Mouse (Mus musculus): ENCODE data around the gene Ccdc137. TPM values are rescaled to one million over a fixed set of nuclear protein-coding genes. Genes with fewer than 3 reads are reported as not detected.

The Ccdc137 gene
- polyA plus RNA-seq, 1 experiment from 2014 or later, result 19.9 TPM

DNA sequence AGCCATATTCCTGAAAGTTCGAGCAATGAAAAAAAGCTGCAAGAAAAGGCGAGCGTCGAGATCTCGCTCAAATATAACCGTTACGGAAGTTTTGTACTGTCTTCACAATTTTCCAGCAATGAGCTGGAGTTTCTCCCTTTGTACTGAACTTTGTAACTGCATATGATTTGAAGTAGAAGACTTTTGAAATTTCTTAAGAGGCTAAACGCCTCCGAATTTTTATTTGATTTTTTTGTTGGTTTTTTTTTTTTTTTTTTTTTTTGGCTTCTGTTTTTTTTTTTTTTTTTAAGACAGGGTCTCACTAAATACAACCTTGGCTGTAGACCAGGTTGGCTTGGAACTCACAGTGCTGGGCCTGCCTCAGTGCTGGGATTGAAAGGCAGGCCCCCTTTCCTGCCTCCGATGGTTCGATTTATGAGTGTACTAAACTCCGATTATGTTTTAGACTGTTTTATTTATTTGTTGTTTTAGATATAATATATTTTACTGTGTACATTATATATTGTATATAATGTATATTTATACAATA, 20.0 kb upstream of the Ccdc137 start:
- H3K9me3 ChIP-seq (ENCODE audit: control insufficient read depth, low read length), result no peaks in the 10 kb centered on the region
- H3K4me3 ChIP-seq (replicated peaks; ENCODE audit: low read length), result peak overlapping the region; percentile 93
- peak overlapping the region; percentile 92 for H3K9ac ChIP-seq
- peak overlapping the region; percentile 70 for H3K4me2 ChIP-seq (replicated peaks)
- peaks cover 12% of the 10 kb centered on the region for H3K4me1 ChIP-seq (replicated peaks; ENCODE audit: control insufficient read depth, insufficient read depth, low read length)
- WGBS, result 30% methylated on average over 12 of the region's 12 CpGs
- H3K27ac ChIP-seq, result no peak overlapping the region; the same call in 1 of the 2 replicates
- ATAC-seq (ENCODE audit: low FRiP score) (no peak), DNase-seq (ENCODE audit: low spot score) (no peak)
- no peaks in the 10 kb centered on the region for H3K27me3 ChIP-seq (ENCODE audit: control insufficient read depth, insufficient read depth, low read length)
- peaks cover 26% of the 10 kb centered on the region for H3K36me3 ChIP-seq (replicated peaks; ENCODE audit: control insufficient read depth, insufficient read depth)

DNA sequence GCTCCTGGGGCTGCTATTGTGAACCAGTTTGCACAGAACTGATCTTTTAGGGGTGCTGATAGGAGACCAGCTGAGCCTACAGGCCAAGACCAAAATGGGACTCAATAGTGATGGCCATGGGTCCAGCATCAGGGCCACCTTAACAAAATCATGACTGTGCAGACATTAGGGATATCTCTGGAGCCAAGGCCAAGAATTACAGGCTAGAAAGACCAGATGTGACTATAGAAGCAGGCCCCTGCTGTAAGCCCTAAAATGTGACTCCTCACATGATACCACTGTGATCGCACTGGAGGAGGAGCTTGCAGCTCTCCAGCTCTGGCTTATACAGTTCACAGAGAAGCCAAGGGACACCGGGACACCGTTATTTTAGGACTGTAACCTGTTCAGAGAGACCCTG, 15.6 kb upstream of the Ccdc137 start, which contains the start of gene Tspan10:
Gene Tspan10, plus strand, starts transcription at position 301 of the 400 bp plus-strand sequence.
- H3K36me3 ChIP-seq (replicated peaks; ENCODE audit: control insufficient read depth, insufficient read depth), result no peaks in the 10 kb centered on the region
- no peak within 1 kb of the TSS for H3K4me3 ChIP-seq (replicated peaks; ENCODE audit: low read length)
- no peaks in the 10 kb centered on the region for H3K9me3 ChIP-seq (ENCODE audit: control insufficient read depth, low read length)
- DNase-seq (ENCODE audit: low spot score) (no peak), ATAC-seq (ENCODE audit: low FRiP score) (no peak)
- no peaks in the 10 kb centered on the region for H3K4me1 ChIP-seq (replicated peaks; ENCODE audit: control insufficient read depth, insufficient read depth, low read length)
- H3K4me2 ChIP-seq (replicated peaks), result no peak within 1 kb of the TSS
- WGBS, result 82% methylated on average over 3 of the region's 3 CpGs
- H3K27ac ChIP-seq, result no peak within 1 kb of the TSS
- no peaks in the 10 kb centered on the region for H3K27me3 ChIP-seq (ENCODE audit: control insufficient read depth, insufficient read depth, low read length)
- H3K9ac ChIP-seq, result no peak within 1 kb of the TSS

- WGBS, result 88% methylated on average over 3 of the region's 3 CpGs
Measured at GRCm38 (mm10) chr11:120442765-120443280, 15.1 kb upstream of the Ccdc137 start.

GRCm38 (mm10) chr11:120444106-120444505, 13.8 kb upstream of the Ccdc137 start:
- H3K9me3 ChIP-seq (ENCODE audit: control insufficient read depth, low read length), result no peaks in the 10 kb centered on the region
- WGBS, result 84% methylated on average over 6 of the region's 6 CpGs
- no peaks in the 10 kb centered on the region for H3K36me3 ChIP-seq (replicated peaks; ENCODE audit: control insufficient read depth, insufficient read depth)
- H3K27ac ChIP-seq, result no peak overlapping the region
- no peaks in the 10 kb centered on the region for H3K4me1 ChIP-seq (replicated peaks; ENCODE audit: control insufficient read depth, insufficient read depth, low read length)
- H3K4me2 ChIP-seq (replicated peaks), result no peak overlapping the region
- no peak for ATAC-seq (ENCODE audit: low FRiP score)
- no peak overlapping the region for H3K4me3 ChIP-seq (replicated peaks; ENCODE audit: low read length)
- H3K27me3 ChIP-seq (ENCODE audit: control insufficient read depth, insufficient read depth, low read length), result no peaks in the 10 kb centered on the region
- no peak for DNase-seq (ENCODE audit: low spot score)
- no peak overlapping the region for H3K9ac ChIP-seq

More at GRCm38 (mm10) chr11:120442765-120443280, 15.1 kb upstream of the Ccdc137 start:
- no peak overlapping the region for H3K4me3 ChIP-seq (replicated peaks; ENCODE audit: low read length)
- DNase-seq (ENCODE audit: low spot score) (no peak), ATAC-seq (ENCODE audit: low FRiP score) (no peak)
- H3K27me3 ChIP-seq (ENCODE audit: control insufficient read depth, insufficient read depth, low read length), result no peaks in the 10 kb centered on the region
- H3K9me3 ChIP-seq (ENCODE audit: control insufficient read depth, low read length), result no peaks in the 10 kb centered on the region
- H3K27ac ChIP-seq, result no peak overlapping the region
- H3K4me1 ChIP-seq (replicated peaks; ENCODE audit: control insufficient read depth, insufficient read depth, low read length), result no peaks in the 10 kb centered on the region
- H3K4me2 ChIP-seq (replicated peaks), result no peak overlapping the region
- H3K36me3 ChIP-seq (replicated peaks; ENCODE audit: control insufficient read depth, insufficient read depth), result no peaks in the 10 kb centered on the region
- no peak overlapping the region for H3K9ac ChIP-seq

DNA sequence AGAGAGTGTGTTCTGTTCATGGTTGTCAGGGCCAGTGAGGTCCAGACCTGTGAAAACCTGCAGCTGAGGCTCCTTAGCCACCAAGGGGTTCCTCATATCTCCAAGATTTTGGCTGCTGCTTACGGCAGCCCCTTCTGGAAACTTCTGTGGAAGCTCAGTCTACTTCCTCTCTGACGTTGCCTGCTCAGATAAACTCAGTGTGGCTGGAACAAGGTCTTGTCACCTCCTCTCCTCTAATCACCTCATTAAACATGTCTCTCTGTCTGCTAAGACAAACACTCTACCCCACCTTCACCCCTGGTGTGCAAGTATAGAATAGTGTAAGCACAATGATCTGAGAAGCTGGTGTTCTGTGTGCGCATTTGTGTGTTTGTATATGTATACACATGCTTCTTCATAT, 12.4 kb upstream of the Ccdc137 start:
- no peaks in the 10 kb centered on the region for H3K9me3 ChIP-seq (ENCODE audit: control insufficient read depth, low read length)
- no peaks in the 10 kb centered on the region for H3K36me3 ChIP-seq (replicated peaks; ENCODE audit: control insufficient read depth, insufficient read depth)
- H3K27ac ChIP-seq, result no peak overlapping the region
- no peak for DNase-seq (ENCODE audit: low spot score)
- WGBS, result 88% methylated on average over 3 of the region's 3 CpGs
- no peak for ATAC-seq (ENCODE audit: low FRiP score)
- H3K4me2 ChIP-seq (replicated peaks), result no peak overlapping the region
- H3K9ac ChIP-seq, result no peak overlapping the region
- no peaks in the 10 kb centered on the region for H3K4me1 ChIP-seq (replicated peaks; ENCODE audit: control insufficient read depth, insufficient read depth, low read length)
- H3K4me3 ChIP-seq (replicated peaks; ENCODE audit: low read length), result no peak overlapping the region
- H3K27me3 ChIP-seq (ENCODE audit: control insufficient read depth, insufficient read depth, low read length), result no peaks in the 10 kb centered on the region

DNA sequence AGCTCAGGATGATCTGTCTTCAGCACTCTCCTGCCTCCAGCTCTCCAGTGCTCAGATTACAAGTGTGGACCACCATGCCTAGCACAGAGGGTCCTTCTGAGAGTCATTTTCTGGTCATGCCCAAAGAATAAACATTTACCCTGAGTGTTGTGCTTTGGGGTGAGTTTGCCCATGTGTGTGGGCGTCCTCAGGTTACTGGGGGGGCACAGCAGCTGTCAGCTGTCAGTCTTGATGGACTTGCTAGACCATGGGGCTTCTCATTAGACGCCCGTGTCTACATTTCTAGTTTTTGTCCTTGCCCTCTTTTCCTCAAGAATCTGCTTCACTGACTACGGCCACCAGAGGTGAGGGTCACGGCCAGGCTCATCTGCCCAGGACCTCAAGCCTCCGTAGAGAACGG, 10.7 kb upstream of the Ccdc137 start:
- WGBS, result 83% methylated on average over 7 of the region's 7 CpGs

DNA sequence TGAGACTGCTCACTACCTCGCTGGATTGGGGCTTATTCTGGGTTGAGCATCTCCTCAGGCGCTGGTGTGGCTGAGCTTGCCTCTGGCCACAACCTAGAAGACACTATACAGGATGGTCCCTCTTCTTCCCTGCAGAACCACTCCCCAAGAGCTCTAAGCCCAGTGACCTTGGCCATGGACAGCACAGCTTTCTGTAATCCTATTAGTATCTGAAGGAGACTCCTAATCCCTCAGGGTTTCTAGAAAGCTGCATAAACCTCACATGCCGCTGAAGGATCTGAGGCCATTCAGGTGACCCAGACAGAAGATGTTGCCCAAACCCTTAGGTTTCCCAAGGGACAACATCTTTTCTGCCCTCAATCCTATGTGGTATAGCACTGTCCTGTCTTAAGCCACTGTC, 5.7 kb upstream of the Ccdc137 start:
- Histone ChIP-seq H3K4me3 (replicated peaks; ENCODE audit: low read length) (no peak overlapping the region), H3K4me1 (replicated peaks; ENCODE audit: control insufficient read depth, insufficient read depth, low read length) (no peaks in the 10 kb centered on the region), H3K9me3 (ENCODE audit: control insufficient read depth, low read length) (no peaks in the 10 kb centered on the region), H3K27ac (no peak overlapping the region), H3K27me3 (ENCODE audit: control insufficient read depth, insufficient read depth, low read length) (no peaks in the 10 kb centered on the region), H3K4me2 (replicated peaks) (no peak overlapping the region), H3K9ac (no peak overlapping the region), H3K36me3 (replicated peaks; ENCODE audit: control insufficient read depth, insufficient read depth) (no peaks in the 10 kb centered on the region)
- DNase-seq (ENCODE audit: low spot score) (no peak), ATAC-seq (ENCODE audit: low FRiP score) (no peak)
- 70% methylated on average over 3 of the region's 3 CpGs for WGBS

More for the DNA sequence above, 10.7 kb upstream of the Ccdc137 start:
- Histone ChIP-seq H3K27me3 (ENCODE audit: control insufficient read depth, insufficient read depth, low read length) (no peaks in the 10 kb centered on the region), H3K9me3 (ENCODE audit: control insufficient read depth, low read length) (no peaks in the 10 kb centered on the region), H3K4me3 (replicated peaks; ENCODE audit: low read length) (no peak overlapping the region), H3K4me2 (replicated peaks) (no peak overlapping the region), H3K4me1 (replicated peaks; ENCODE audit: control insufficient read depth, insufficient read depth, low read length) (no peaks in the 10 kb centered on the region), H3K27ac (no peak overlapping the region), H3K9ac (no peak overlapping the region), H3K36me3 (replicated peaks; ENCODE audit: control insufficient read depth, insufficient read depth) (no peaks in the 10 kb centered on the region)
- ATAC-seq (ENCODE audit: low FRiP score), result no peak
- no peak for DNase-seq (ENCODE audit: low spot score)

DNA sequence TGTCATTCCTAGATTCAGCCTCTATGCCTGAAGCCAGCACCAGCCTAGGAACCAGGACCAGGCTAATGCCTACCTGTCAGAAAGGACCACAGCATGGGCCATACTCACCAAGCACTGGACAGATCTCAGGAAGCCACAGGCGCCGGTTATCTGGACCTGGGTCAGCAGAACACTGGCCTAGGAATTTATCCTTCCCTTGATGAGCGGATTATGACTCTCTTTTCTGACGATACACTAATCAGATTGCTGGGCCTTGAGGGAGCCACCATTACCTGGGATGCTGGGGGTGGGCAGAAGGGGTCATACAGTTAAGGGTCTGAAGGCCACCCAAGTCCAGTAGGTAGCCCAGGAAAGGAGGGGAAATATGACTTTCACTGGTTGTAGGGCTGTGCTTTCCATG, 4.6 kb upstream of the Ccdc137 start, which contains the start of gene Pde6g:
Gene Pde6g, minus strand, starts transcription at position 195 of the 400 bp plus-strand sequence.
- Histone ChIP-seq H3K27ac (no peak within 1 kb of the TSS), H3K4me1 (replicated peaks; ENCODE audit: control insufficient read depth, insufficient read depth, low read length) (no peaks in the 10 kb centered on the region), H3K4me3 (replicated peaks; ENCODE audit: low read length) (no peak within 1 kb of the TSS), H3K27me3 (ENCODE audit: control insufficient read depth, insufficient read depth, low read length) (no peaks in the 10 kb centered on the region), H3K9ac (no peak within 1 kb of the TSS), H3K9me3 (ENCODE audit: control insufficient read depth, low read length) (no peaks in the 10 kb centered on the region), H3K4me2 (replicated peaks) (no peak within 1 kb of the TSS), H3K36me3 (replicated peaks; ENCODE audit: control insufficient read depth, insufficient read depth) (no peaks in the 10 kb centered on the region)
- DNase-seq (ENCODE audit: low spot score) (no peak), ATAC-seq (ENCODE audit: low FRiP score) (no peak)
- 86% methylated on average over 4 of the region's 4 CpGs for WGBS

- 95% methylated on average over 4 of the region's 4 CpGs for WGBS
- no peaks in the 10 kb centered on the region for H3K9me3 ChIP-seq (ENCODE audit: control insufficient read depth, low read length)
- no peak overlapping the region for H3K27ac ChIP-seq
- no peak overlapping the region for H3K4me2 ChIP-seq (replicated peaks)
- DNase-seq (ENCODE audit: low spot score) (no peak), ATAC-seq (ENCODE audit: low FRiP score) (no peak)
- peaks cover 6% of the 10 kb centered on the region; the same call in 1 of the 2 replicates for H3K36me3 ChIP-seq (replicated peaks; ENCODE audit: control insufficient read depth, insufficient read depth)
- no peak overlapping the region for H3K9ac ChIP-seq
- H3K4me1 ChIP-seq (replicated peaks; ENCODE audit: control insufficient read depth, insufficient read depth, low read length), result peaks cover 7% of the 10 kb centered on the region
- H3K4me3 ChIP-seq (replicated peaks; ENCODE audit: low read length), result no peak overlapping the region
- H3K27me3 ChIP-seq (ENCODE audit: control insufficient read depth, insufficient read depth, low read length), result no peaks in the 10 kb centered on the region
Measured at GRCm38 (mm10) chr11:120454965-120455364, 3.0 kb upstream of the Ccdc137 start.

Data from hindbrain, embryonic 14.5 days (tissue).